Mouse (Mus musculus): ENCODE measurements around the gene Tpk1.

GRCm38 (mm10) chr6:43457989-43458388, 208.1 kb downstream of the Tpk1 start:
- TF ChIP-seq CTCF (IDR thresholded peaks at IDR 0.05; ENCODE audit: low read depth), result no peak
- TF ChIP-seq EP300 (IDR thresholded peaks at IDR 0.05; ENCODE audit: low read depth), result no peak
